8 mouse cellular contexts compared by ENCODE assay signal in genomic region chr5:147408731-147409130, GRCm38 (mm10). TPM values are rescaled to one million over a fixed set of nuclear protein-coding genes. Genes with fewer than 3 reads are reported as not detected.
DNase-seq lines count a peak whose midpoint lies in the region; ATAC-seq lines count a peak whose summit lies in the region.

No protein-coding gene starts in this region.

- H3K4me3 ChIP-seq in kidney, embryonic 16.5 days (ENCODE audit: low read length), result peak overlapping the region; percentile 26
- 0 out of 2 replicates have a peak overlapping the region, but pooled peaks have one; percentile 9 for H3K4me3 ChIP-seq in embryonic facial prominence, embryonic 13.5 days
- peak overlapping the region; percentile 26 for H3K4me3 ChIP-seq in intestine, embryonic 16.5 days (ENCODE audit: low read length)
- H3K4me3 ChIP-seq in midbrain, embryonic 14.5 days (replicated peaks; ENCODE audit: low read depth, low read length), result no peak overlapping the region

- H3K9ac ChIP-seq in kidney, embryonic 16.5 days (replicated peaks; ENCODE audit: low read length), result no peak overlapping the region
- no peak overlapping the region for H3K9ac ChIP-seq in embryonic facial prominence, embryonic 13.5 days
- H3K9ac ChIP-seq in intestine, embryonic 16.5 days (ENCODE audit: low read depth, low read length), result no peak overlapping the region
- no peak overlapping the region for H3K9ac ChIP-seq in midbrain, embryonic 14.5 days (replicated peaks; ENCODE audit: low read length)

- ATAC-seq in kidney, embryonic 16.5 days (ENCODE audit: low FRiP score, low TSS enrichment), result no peak
- no peak for ATAC-seq in embryonic facial prominence, embryonic 13.5 days (ENCODE audit: insufficient number of reproducible peaks, insufficient read depth, low FRiP score, low TSS enrichment, low read depth)
- no peak for ATAC-seq in intestine, embryonic 16.5 days
- ATAC-seq in midbrain, embryonic 14.5 days (ENCODE audit: low FRiP score, low TSS enrichment), result no peak

- DNase-seq in kidney, postnatal 14 days, result no peak
- peak; percentile 7 for DNase-seq in midbrain, embryonic 14.5 days
- DNase-seq in left cerebral cortex, adult 9 months (ENCODE audit: low spot score in 2 of 2), result no peak
- DNase-seq in ovary, postnatal 14 days (ENCODE audit: low spot score), result no peak
- DNase-seq in thymus, adult 18-20 months, result no peak

- H3K9me3 ChIP-seq in kidney, embryonic 16.5 days (ENCODE audit: low read length), result no peaks in the 10 kb centered on the region
- no peaks in the 10 kb centered on the region for H3K9me3 ChIP-seq in embryonic facial prominence, embryonic 13.5 days
- H3K9me3 ChIP-seq in intestine, embryonic 16.5 days (ENCODE audit: control insufficient read depth, low read length), result no peaks in the 10 kb centered on the region; the same call in 1 of the 2 replicates
- H3K9me3 ChIP-seq in midbrain, embryonic 14.5 days (ENCODE audit: control insufficient read depth, low read length), result no peaks in the 10 kb centered on the region

- 57% methylated on average over 29 of the region's 29 CpGs for WGBS in kidney, embryonic 16.5 days
- 67% methylated on average over 29 of the region's 29 CpGs for WGBS in embryonic facial prominence, embryonic 13.5 days
- WGBS in intestine, embryonic 16.5 days, result 59% methylated on average over 29 of the region's 29 CpGs
- WGBS in midbrain, embryonic 14.5 days, result 68% methylated on average over 29 of the region's 29 CpGs

- no peaks in the 10 kb centered on the region for H3K36me3 ChIP-seq in kidney, embryonic 16.5 days (ENCODE audit: insufficient read depth, low read length)
- H3K36me3 ChIP-seq in embryonic facial prominence, embryonic 13.5 days, result no peaks in the 10 kb centered on the region
- no peaks in the 10 kb centered on the region for H3K36me3 ChIP-seq in intestine, embryonic 16.5 days (ENCODE audit: control insufficient read depth, insufficient read depth, low read length)
- H3K36me3 ChIP-seq in midbrain, embryonic 14.5 days (ENCODE audit: control insufficient read depth, insufficient read depth, low read length), result no peaks in the 10 kb centered on the region

- H3K4me1 ChIP-seq in kidney, embryonic 16.5 days (ENCODE audit: insufficient read depth, low read length), result no peaks in the 10 kb centered on the region
- no peaks in the 10 kb centered on the region for H3K4me1 ChIP-seq in embryonic facial prominence, embryonic 13.5 days
- no peaks in the 10 kb centered on the region for H3K4me1 ChIP-seq in intestine, embryonic 16.5 days (ENCODE audit: control insufficient read depth, insufficient read depth, low read length)
- H3K4me1 ChIP-seq in midbrain, embryonic 14.5 days (ENCODE audit: control insufficient read depth, insufficient read depth, low read length), result no peaks in the 10 kb centered on the region

- H3K27ac ChIP-seq in kidney, embryonic 16.5 days (ENCODE audit: low read length), result no peak overlapping the region
- H3K27ac ChIP-seq in embryonic facial prominence, embryonic 13.5 days, result no peak overlapping the region
- no peak overlapping the region for H3K27ac ChIP-seq in intestine, embryonic 16.5 days (ENCODE audit: low read length)
- no peak overlapping the region for H3K27ac ChIP-seq in midbrain, embryonic 14.5 days (replicated peaks; ENCODE audit: low read depth, low read length)

- H3K27me3 ChIP-seq in kidney, embryonic 16.5 days (ENCODE audit: insufficient read depth, low read length), result no peaks in the 10 kb centered on the region
- no peaks in the 10 kb centered on the region for H3K27me3 ChIP-seq in embryonic facial prominence, embryonic 13.5 days
- no peaks in the 10 kb centered on the region for H3K27me3 ChIP-seq in intestine, embryonic 16.5 days (replicated peaks; ENCODE audit: control insufficient read depth, insufficient read depth, low read length)
- no peaks in the 10 kb centered on the region for H3K27me3 ChIP-seq in midbrain, embryonic 14.5 days (ENCODE audit: control insufficient read depth, insufficient read depth, low read length)

- H3K4me2 ChIP-seq in kidney, embryonic 16.5 days (replicated peaks; ENCODE audit: low read depth, low read length), result peak overlapping the region; percentile 36
- peak overlapping the region; percentile 31; the same call in 1 of the 2 replicates for H3K4me2 ChIP-seq in embryonic facial prominence, embryonic 13.5 days
- peak overlapping the region; percentile 19; the same call in 1 of the 2 replicates for H3K4me2 ChIP-seq in intestine, embryonic 16.5 days (ENCODE audit: low read depth, low read length)
- 0 out of 2 replicates have a peak overlapping the region, but pooled peaks have one; percentile 4 for H3K4me2 ChIP-seq in midbrain, embryonic 14.5 days (ENCODE audit: low read length)

RNA-seq across cellular contexts. Expression of gene Flt3, which starts 8.4 kb away (rescaled TPM):
- polyA plus RNA-seq in kidney, embryonic 16.5 days (2015; fragmentation: Nextera tagmentation; extraction: Ambion mirVana), result 0.06 and 0.24 TPM in 2 replicates
- polyA plus RNA-seq in embryonic facial prominence, embryonic 13.5 days (2015; fragmentation: Nextera tagmentation; extraction: Ambion mirVana), result 0.25 TPM in 1 of 2 replicates, not detected in the other
- polyA plus RNA-seq in intestine, embryonic 16.5 days (2015; fragmentation: Nextera tagmentation; extraction: Ambion mirVana), result 0.31 and 0.32 TPM in 2 replicates
- polyA plus RNA-seq in midbrain, embryonic 14.5 days (2014; fragmentation: Nextera tagmentation; extraction: Ambion mirVana), result 0.27 and 0.34 TPM in 2 replicates

RNA-seq across cellular contexts. Expression of gene Pan3, which starts 21.2 kb away (rescaled TPM):
- 61.2 and 72.9 TPM in 2 replicates for polyA plus RNA-seq in kidney, embryonic 16.5 days (2015; fragmentation: Nextera tagmentation; extraction: Ambion mirVana)
- 72.7 and 86.9 TPM in 2 replicates for polyA plus RNA-seq in embryonic facial prominence, embryonic 13.5 days (2015; fragmentation: Nextera tagmentation; extraction: Ambion mirVana)
- polyA plus RNA-seq in intestine, embryonic 16.5 days (2015; fragmentation: Nextera tagmentation; extraction: Ambion mirVana), result 40.4 and 45.5 TPM in 2 replicates
- polyA plus RNA-seq in midbrain, embryonic 14.5 days (2014; fragmentation: Nextera tagmentation; extraction: Ambion mirVana), result 64.8 and 69.5 TPM in 2 replicates
